Mouse (Mus musculus) kidney, adult 2 months (tissue): ENCODE measurements around the gene Dtnbp1.

Source experiments
- CTCF ChIP-seq: fragments of 200-500 bp; conservative IDR thresholded peaks from 2 replicates; pipeline ENCODE4 v1.5.1; 2011; ENCODE audit warnings: low read depth, mild to moderate bottlenecking, control low read depth, low read length, moderate library complexity, mixed read lengths; ENCODE audit not compliant: insufficient read depth, insufficient read length
- POLR2A ChIP-seq: fragments of 200-500 bp; IDR thresholded peaks from one replicate; pipeline ENCODE4 v1.6.1; 2011; ENCODE audit warnings: low read depth, low read length, control low read depth

DNA sequence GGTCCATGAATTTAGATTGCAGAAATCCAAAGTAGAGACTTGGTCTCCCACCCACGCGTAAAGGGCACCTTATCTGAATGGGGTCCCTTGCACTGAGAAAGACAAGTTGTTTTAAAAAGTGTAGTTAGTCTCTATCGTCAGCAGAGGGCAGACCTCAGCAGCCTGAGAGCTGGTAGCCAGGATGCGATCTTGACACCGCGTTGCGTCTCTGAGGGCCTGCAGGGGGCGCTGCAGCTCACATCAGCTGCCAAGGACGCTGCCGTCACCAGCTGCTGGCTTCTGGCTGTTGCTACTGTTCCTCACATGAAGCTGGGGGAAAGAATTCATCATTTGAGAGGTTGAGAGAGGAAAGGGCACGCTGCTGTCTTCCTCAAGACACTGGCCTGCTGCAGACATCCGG lies 28.9 kb upstream of the Dtnbp1 start:
- TF ChIP-seq POLR2A (no peak), CTCF (peak; percentile 100; the same call in 1 of the 2 replicates)
